8 mouse cellular contexts compared by ENCODE assay signal in genomic region chr8:119224547-119224946, GRCm38 (mm10).
A peak's percentile ranks its signal among the peaks of the same experiment; 100 is the strongest.
DNase-seq lines count a peak whose midpoint lies in the region; ATAC-seq and TF ChIP-seq lines count a peak whose summit lies in the region.

No protein-coding gene starts in this region.

- H3K36me3 ChIP-seq in kidney, embryonic 16.5 days (ENCODE audit: insufficient read depth, low read length): no peaks in the 10 kb centered on the region
- H3K36me3 ChIP-seq in G1E (replicated peaks): no peaks in the 10 kb centered on the region
- no peaks in the 10 kb centered on the region for H3K36me3 ChIP-seq in kidney, postnatal 0 days (ENCODE audit: insufficient read depth, low read length)
- no peaks in the 10 kb centered on the region for H3K36me3 ChIP-seq in forebrain, embryonic 12.5 days (replicated peaks)

- no peak overlapping the region for H3K27ac ChIP-seq in kidney, embryonic 16.5 days (ENCODE audit: low read length)
- H3K27ac ChIP-seq in kidney, postnatal 0 days: no peak overlapping the region
- no peak overlapping the region for H3K27ac ChIP-seq in forebrain, embryonic 12.5 days

- 0% methylated on average over 1 of the region's 1 CpGs for WGBS in kidney, embryonic 16.5 days
- WGBS in kidney, postnatal 0 days: 0% methylated on average over 1 of the region's 1 CpGs
- WGBS in forebrain, embryonic 12.5 days: 0% methylated on average over 1 of the region's 1 CpGs

- no peaks in the 10 kb centered on the region for H3K4me1 ChIP-seq in kidney, embryonic 16.5 days (ENCODE audit: insufficient read depth, low read length)
- H3K4me1 ChIP-seq in G1E (ENCODE audit: insufficient read depth, low read depth, low read length): no peaks in the 10 kb centered on the region
- no peaks in the 10 kb centered on the region for H3K4me1 ChIP-seq in kidney, postnatal 0 days (replicated peaks; ENCODE audit: insufficient read depth, low read length)
- no peaks in the 10 kb centered on the region for H3K4me1 ChIP-seq in forebrain, embryonic 12.5 days

- peak; percentile 14; the same call in 1 of the 2 replicates for TF ChIP-seq CTCF in G1E (IDR thresholded peaks at IDR 0.05; ENCODE audit: low read depth, low read length)
- TF ChIP-seq CTCF in kidney, postnatal 0 days (IDR thresholded peaks at IDR 0.05; ENCODE audit: low read depth): peak; percentile 63

- H3K4me2 ChIP-seq in kidney, embryonic 16.5 days (replicated peaks; ENCODE audit: low read depth, low read length): no peak overlapping the region
- no peak overlapping the region for H3K4me2 ChIP-seq in kidney, postnatal 0 days (ENCODE audit: low read length)
- no peak overlapping the region for H3K4me2 ChIP-seq in forebrain, embryonic 12.5 days

- ATAC-seq in kidney, embryonic 16.5 days (ENCODE audit: low FRiP score, low TSS enrichment): no peak
- no peak for ATAC-seq in G1E (ENCODE audit: extremely low read depth, insufficient number of reproducible peaks, low FRiP score, poor library complexity, severe bottlenecking)
- no peak for ATAC-seq in kidney, postnatal 0 days (replicated peaks; ENCODE audit: low FRiP score, low read depth)
- ATAC-seq in forebrain, embryonic 12.5 days (ENCODE audit: low FRiP score): no peak

- no peak overlapping the region for H3K4me3 ChIP-seq in kidney, embryonic 16.5 days (ENCODE audit: low read length)
- H3K4me3 ChIP-seq in G1E (ENCODE audit: low read depth, low read length): no peak overlapping the region
- H3K4me3 ChIP-seq in kidney, postnatal 0 days (replicated peaks; ENCODE audit: low read depth, low read length): no peak overlapping the region
- H3K4me3 ChIP-seq in forebrain, embryonic 12.5 days (replicated peaks): no peak overlapping the region

- H3K9me3 ChIP-seq in kidney, embryonic 16.5 days (ENCODE audit: low read length): no peaks in the 10 kb centered on the region
- H3K9me3 ChIP-seq in G1E (replicated peaks): peaks cover 66% of the 10 kb centered on the region
- no peaks in the 10 kb centered on the region for H3K9me3 ChIP-seq in kidney, postnatal 0 days (replicated peaks; ENCODE audit: low read length)
- H3K9me3 ChIP-seq in forebrain, embryonic 12.5 days: no peaks in the 10 kb centered on the region

- no peaks in the 10 kb centered on the region for H3K27me3 ChIP-seq in kidney, embryonic 16.5 days (ENCODE audit: insufficient read depth, low read length)
- H3K27me3 ChIP-seq in G1E (ENCODE audit: insufficient read depth, low read length): no peaks in the 10 kb centered on the region
- H3K27me3 ChIP-seq in kidney, postnatal 0 days (ENCODE audit: insufficient read depth, low read length): no peaks in the 10 kb centered on the region
- H3K27me3 ChIP-seq in forebrain, embryonic 12.5 days: no peaks in the 10 kb centered on the region

- H3K9ac ChIP-seq in kidney, embryonic 16.5 days (replicated peaks; ENCODE audit: low read length): no peak overlapping the region
- H3K9ac ChIP-seq in kidney, postnatal 0 days (ENCODE audit: low read depth, low read length): no peak overlapping the region
- no peak overlapping the region for H3K9ac ChIP-seq in forebrain, embryonic 12.5 days

- DNase-seq in kidney, adult 9 months: peak; percentile 47
- DNase-seq in B cell, adult 2 months: peak; percentile 44 to 51
- no peak for DNase-seq in G1E (ENCODE audit: low spot score)
- peak; percentile 45 to 47 for DNase-seq in cerebellum, postnatal 10 days
- peak; percentile 17 for DNase-seq in kidney, postnatal 0 days (ENCODE audit: low spot score)
- DNase-seq in retina, postnatal 1 day: peak; percentile 36
